Mouse (Mus musculus): ENCODE measurements at regions not wholly inside any gene's neighbourhood (a gene's known extent, or its start where the extent isn't known, plus 50 kb on each side); places are given as distances from the start of the nearest gene placed in this dataset.

DNA sequence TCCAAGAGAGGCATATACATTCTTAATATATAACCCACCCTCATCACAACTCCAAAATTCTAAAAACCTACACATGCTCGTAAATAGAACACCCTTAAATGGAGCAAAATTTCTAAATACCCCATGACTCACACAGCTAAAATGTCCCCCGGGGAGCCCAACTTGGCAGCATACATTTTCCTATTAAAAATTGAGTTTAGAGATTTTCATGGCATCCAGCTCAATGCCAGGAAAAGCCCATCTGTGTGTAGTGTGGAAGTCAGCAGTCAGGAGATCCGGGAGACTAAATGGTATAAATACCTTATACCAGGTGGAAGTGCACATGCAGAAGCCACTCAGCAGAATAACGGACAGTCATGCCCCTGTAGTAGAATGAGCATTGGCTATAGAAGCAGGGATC lies 389.4 kb upstream of the 9430069I07Rik start:
- no peak for TF ChIP-seq CTCF (IDR thresholded peaks at IDR 0.05; ENCODE audit: insufficient read depth, low read length)
- TF ChIP-seq POLR2A (IDR thresholded peaks at IDR 0.05; ENCODE audit: borderline replicate concordance, extremely low read depth, low read depth, low read length) = no peak

Data from lung, adult 2 months (tissue).